Mouse (Mus musculus): ENCODE measurements around the gene Srgap3.
A peak's percentile ranks its signal among the peaks of the same experiment; 100 is the strongest.
"Not testable (repeated sequence)": the region's sequence is repeated elsewhere in the genome, so short reads cannot be mapped to it uniquely, and the experiment has no call there.

Gene Srgap3

GRCm38 (mm10) chr6:112903796-112904195 is 43.3 kb downstream of the Srgap3 start:
- DNase-seq = no peak

DNA sequence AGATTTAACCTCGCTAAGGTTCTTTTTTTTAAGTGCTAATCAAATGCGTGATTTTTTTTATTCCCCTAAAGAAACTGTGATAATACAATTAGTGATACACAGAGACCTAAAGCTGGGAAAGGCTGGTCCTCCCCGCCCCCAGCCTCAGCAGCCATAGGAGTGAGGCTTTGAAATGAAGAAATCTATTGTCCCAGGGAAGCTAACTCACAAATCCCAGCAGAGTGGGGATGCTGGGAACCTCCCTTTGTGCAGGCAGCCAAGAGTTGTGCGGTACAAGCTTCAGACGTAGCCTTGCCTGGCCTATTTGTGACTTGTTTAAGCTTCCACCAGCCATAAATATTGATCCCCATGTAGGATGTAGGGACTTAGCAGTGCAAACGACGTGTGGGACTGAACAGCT is 43.8 kb downstream of the Srgap3 start:
- no peak for DNase-seq

GRCm38 (mm10) chr6:112902791-112903190 is 44.3 kb downstream of the Srgap3 start:
- no peak for DNase-seq

DNA sequence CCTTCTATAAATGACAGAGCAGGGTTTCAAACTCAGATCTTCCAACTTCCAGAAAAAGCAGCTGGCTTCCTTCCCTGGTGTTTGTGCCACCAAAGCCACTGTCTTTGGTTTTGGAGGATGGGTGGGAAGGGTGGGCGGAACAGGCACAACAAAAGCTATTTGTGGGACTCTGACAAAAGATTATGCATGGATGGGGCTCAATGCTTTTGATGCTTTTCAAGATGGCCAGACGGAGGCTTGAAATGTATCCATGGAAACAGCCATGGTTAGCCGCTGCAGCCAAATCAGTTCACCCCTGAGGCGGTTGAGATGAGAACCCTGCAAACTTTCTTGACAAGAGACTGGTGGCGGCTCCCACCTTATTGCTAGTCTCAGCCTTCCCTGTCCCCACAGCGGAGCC is 46.8 kb downstream of the Srgap3 start:
- DNase-seq = no peak

DNA sequence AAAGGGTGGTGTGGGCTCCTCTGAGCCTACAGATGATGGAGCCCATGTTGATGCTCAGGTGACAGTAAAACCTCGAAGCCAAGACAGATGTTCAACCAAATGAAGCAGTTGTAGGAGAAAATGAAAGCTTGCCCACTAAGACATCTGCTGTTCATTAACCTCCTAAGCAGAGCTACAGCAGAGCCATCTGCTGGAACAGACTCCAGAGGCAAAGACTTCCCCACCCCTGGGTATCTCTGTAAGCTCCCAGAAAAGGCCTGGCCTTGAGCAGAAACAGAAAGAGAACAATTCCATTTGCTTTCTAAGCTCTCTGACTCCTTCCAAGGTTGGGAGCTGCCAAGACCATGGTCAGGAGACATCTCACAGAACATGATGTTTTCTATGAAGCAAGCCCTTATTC is 47.4 kb downstream of the Srgap3 start:
- DNase-seq = no peak

DNA sequence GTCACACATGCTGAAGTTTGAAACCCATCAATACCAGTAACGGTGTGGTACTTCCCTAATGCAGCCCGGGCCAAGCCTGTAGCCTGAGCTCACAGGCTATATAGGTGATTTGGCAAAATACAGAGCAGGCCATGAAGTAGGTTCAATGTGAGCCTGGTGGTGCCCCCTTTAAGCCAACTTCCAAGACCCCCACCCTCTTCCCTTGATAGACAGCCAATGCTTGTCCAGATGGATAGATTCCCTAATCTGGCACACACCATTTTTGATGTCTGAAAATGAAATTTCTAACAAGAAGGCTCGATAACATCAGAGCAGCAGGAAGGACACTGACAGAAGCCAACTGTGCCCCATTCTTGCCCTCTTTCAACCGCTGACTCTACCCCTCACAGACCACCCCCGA is 47.8 kb downstream of the Srgap3 start:
- no peak for DNase-seq

- DNase-seq = no peak
Measured at GRCm38 (mm10) chr6:112898435-112898834, 48.6 kb downstream of the Srgap3 start.

DNA sequence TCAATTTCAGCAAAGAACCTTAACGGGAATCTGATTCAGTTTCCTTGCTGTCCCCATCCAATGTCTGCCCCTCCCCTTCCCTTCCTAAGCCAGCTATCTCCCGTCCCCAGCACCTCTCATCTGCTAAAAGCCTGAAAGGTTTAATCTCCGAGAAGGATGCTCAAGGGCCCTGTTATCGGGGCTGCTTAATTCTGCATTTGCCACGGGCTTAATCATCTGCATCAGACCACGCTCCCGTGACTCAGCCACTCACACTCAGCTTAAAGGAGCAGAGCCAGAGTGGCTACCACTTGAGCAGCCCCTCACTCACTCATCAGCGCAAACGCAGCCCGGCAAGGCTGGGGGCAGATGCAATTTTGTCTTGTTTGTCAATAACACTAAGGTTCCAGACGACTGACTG is 50.7 kb downstream of the Srgap3 start:
- DNase-seq = no peak

- peak; percentile 11 for DNase-seq
Measured at GRCm38 (mm10) chr6:112890331-112890751, 56.7 kb downstream of the Srgap3 start.

GRCm38 (mm10) chr6:112883588-112884135 is 63.4 kb downstream of the Srgap3 start:
- DNase-seq = no peak

DNA sequence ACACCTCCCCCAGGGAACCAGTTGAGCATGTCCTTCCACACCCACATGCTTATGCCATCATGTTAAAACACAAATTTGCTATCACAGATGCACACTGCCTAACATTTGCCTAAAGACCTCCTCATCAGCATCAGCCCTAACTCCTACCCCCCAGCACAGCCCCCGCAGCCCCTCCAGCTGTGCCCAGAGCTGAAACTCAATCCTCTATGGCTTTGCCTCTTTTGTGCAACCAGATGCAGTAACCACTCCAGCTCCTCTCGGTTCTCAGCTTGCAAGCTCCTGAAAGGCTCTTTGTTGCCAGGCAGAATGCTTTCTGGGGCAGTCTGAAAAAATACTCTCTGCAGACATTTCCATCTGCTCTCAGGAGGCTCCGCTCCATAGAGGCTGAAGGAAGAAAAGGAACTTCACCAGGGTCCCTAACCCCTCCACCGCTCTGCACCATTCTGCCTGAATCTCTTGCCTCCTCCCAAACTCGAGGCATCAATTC is 67.0 kb downstream of the Srgap3 start:
- no peak for DNase-seq

DNA sequence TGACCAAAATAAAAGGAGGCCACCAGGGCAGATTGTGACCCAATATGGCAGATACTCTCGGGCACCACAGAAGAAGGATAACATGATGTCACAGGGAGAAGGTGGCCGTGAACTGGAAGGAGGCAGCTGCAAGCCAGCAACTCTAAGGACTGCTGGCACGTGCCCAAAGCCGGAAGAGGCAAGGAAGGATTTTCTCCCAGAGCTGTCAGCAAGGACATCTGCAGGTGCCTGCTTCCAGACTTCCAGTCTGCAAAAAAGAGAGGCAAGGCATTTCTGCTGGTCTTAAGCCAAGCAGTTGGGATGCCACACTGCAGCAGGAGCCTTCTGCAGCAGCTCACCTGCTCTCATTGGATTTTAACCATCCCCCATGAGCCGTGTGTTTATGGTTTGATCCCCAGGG is 67.9 kb downstream of the Srgap3 start:
- no peak for DNase-seq

DNA sequence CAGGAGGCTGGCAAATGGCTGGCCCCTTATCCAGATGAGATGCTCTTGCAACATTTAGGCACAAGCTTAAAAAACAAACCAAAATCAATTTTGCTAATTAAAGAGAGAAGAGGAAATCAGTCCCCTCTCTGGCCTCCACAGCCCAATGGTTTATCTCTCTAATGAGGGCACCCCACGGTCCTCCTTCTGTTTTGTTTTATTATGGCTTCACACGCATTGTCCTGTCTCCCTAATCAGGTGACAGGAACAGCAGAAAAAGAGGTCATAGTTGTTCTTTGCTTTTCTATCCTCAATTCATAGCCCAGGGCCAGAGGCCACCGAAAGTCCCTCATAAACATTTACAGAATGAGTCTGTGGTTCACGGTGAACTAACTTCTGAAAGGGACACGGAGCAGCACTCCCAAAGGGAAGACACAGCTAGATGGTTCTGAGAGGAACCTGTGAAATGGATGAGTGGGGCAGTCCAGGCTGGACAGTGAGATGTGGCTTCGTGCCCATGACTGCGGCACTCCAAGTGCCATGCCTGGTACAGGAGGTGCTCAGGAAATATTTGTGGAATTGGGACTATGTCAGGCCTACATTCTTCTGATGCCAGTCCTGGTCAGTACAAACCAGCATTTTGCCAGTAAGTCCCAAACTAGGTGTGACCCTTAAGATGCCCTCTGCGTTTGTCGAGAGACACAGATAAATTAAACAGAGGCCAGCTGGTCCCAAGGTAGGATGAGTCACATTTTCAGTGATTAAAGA is 73.8 kb downstream of the Srgap3 start:
- peak; percentile 25 for DNase-seq

GRCm38 (mm10) chr6:112871241-112871780 is 75.8 kb downstream of the Srgap3 start:
- DNase-seq = peak; percentile 22

DNA sequence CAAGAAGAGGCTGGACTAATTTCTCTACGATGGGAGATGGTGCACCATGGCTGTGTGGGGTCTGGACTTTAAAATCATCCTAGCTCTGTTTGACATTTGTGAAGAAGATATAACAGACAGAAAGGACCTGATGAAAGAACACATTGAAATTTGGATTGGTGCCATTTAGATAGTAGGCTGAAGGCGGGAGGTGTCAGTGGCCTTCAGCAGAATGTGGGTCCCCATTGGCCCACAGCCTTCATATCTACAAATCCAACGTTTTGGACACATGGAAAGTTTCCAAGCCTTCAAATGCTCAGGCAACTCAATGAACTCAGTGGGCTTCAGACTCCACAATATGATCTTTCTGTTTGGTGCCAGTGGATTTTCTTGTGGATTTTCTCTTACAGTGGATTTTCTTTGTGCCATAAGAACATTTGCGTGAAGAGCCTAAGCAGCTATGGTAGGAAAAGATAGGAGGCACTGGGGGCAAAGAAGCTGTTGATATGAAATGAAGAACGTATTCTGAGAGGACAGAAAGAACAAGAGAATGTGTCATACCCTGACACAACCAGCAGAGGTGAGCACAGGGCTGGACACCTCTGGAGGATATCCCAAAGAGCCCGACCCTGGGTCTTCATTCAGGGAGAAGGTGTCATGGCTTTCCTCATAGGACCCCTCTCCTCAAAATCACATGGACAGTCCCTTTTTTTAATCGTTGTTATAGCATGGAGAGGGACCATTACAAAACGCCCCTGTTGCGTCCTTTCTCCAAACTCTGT is 78.7 kb downstream of the Srgap3 start:
- DNase-seq = no peak

DNA sequence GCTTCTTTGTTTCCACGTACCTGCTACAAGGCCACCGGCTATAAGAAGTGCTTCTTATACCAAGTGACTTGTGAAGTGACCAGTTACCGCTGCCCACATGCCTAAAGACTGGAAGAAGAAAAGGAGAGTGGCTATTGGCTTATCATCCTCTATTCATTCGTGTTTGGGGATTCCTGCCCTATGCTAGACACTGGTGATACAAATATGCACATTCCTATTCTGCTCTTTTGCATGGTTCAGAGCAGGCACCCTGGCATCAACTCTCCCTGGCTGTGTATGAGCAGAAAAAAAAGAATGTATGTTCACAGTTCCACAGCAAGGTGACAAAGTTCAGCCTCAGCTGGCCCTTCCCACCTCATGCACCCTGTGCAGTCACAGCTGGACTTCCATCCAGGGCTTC is 81.0 kb downstream of the Srgap3 start:
- no peak for DNase-seq

- DNase-seq = no peak
Measured at GRCm38 (mm10) chr6:112865021-112865531, 82.0 kb downstream of the Srgap3 start.

DNA sequence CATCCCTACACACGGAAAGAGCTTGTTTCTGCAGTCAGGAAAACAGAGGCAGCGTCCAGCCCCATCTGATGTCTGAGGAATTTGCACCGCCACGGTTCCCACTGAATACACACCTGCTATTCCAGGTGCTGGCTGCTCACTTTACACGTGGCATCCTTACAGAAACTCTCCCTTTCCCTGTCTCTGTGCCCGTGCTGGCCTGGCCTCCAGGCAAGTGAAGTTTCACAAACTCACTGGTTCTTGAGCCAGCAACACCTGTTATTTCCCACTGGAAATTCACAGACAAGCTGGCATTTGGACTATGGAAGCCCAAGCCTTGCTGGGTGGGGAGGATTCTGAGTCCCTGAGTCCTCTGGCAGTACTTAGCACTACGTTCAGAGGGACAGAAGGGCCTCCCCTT is 84.6 kb downstream of the Srgap3 start:
- no peak for DNase-seq

- DNase-seq = no peak
Measured at GRCm38 (mm10) chr6:112861351-112862297, 85.4 kb downstream of the Srgap3 start.

GRCm38 (mm10) chr6:112860290-112860689 is 86.8 kb downstream of the Srgap3 start:
- not testable (repeated sequence) for DNase-seq

- no peak for DNase-seq
Measured at GRCm38 (mm10) chr6:112857057-112857456, 90.0 kb downstream of the Srgap3 start.

DNA sequence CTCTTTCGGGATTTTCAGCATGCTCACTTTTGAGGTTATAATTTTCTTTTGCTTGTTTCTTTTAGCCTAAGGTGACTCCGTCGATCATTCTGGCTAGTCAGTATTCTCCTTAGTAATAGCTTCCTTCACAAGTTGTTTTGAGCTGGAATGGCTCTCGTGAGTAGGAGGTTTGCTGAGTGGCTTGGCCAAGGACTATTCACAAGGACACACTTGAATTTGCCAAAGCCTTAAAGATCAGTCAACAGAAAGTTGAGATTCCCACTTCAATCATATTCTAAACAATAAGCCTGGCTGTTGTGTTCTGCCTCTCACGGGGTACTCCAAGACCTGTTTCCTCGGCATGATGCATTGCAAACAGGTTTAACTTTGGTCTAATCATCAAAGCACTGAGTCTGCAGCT is 91.9 kb downstream of the Srgap3 start:
- DNase-seq = no peak
